Mouse (Mus musculus): ENCODE data around the gene Eif1. TPM values are rescaled to one million over a fixed set of nuclear protein-coding genes. Genes with fewer than 3 reads are reported as not detected.
"Not testable (repeated sequence)": the region's sequence is repeated elsewhere in the genome, so short reads cannot be mapped to it uniquely, and the experiment has no call there.

Eif1 gene
- total and polyA plus RNA-seq, 2 experiments from 2014 or later = 115 to 1,370 TPM

DNA sequence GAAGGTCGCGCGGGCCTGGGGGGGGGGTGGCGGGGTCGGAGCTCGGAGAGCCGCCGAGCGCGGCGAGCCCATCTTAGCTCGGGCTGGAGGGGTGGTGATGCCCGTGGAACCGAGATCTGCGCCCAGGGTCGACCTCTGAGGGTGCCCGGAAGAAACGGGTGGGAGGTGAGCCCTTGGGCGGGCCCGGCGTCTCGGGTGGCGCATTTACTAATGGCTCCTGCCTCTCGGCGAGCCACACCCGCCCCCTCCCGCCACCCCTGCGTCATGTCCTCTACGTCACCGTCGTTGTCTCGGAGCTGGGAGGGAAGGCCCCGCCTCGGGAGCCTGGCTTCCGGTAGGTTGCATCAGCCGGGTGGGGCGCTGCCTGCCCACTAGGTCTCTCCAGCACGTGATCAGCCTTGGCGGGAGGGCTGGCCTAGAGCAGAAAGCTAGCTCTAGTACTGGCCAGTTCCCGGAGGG, 516 bp downstream of the Eif1 start:
- under 1% methylated on average over 29 of the region's 40 CpGs for WGBS
- Histone ChIP-seq H3K27ac (ENCODE audit: low read depth, low read length) (peak overlapping the region; percentile 98), H3K36me3 (ENCODE audit: insufficient read depth) (peaks cover 18% of the 10 kb centered on the region), H3K27me3 (ENCODE audit: insufficient read depth, low read length) (no peaks in the 10 kb centered on the region), H3K4me2 (ENCODE audit: low read depth) (peak overlapping the region; percentile 75), H3K9ac (peak overlapping the region; percentile 95), H3K9me3 (ENCODE audit: low read length) (no peaks in the 10 kb centered on the region), H3K4me1 (ENCODE audit: insufficient read depth) (no peaks in the 10 kb centered on the region), H3K4me3 (ENCODE audit: low read depth, low read length) (peak overlapping the region; percentile 86)
- DNase-seq (peak; percentile 97), ATAC-seq (peak; percentile 91)
- peak; percentile 52 for TF ChIP-seq CTCF (IDR thresholded peaks at IDR 0.05; ENCODE audit: low read depth)

DNA sequence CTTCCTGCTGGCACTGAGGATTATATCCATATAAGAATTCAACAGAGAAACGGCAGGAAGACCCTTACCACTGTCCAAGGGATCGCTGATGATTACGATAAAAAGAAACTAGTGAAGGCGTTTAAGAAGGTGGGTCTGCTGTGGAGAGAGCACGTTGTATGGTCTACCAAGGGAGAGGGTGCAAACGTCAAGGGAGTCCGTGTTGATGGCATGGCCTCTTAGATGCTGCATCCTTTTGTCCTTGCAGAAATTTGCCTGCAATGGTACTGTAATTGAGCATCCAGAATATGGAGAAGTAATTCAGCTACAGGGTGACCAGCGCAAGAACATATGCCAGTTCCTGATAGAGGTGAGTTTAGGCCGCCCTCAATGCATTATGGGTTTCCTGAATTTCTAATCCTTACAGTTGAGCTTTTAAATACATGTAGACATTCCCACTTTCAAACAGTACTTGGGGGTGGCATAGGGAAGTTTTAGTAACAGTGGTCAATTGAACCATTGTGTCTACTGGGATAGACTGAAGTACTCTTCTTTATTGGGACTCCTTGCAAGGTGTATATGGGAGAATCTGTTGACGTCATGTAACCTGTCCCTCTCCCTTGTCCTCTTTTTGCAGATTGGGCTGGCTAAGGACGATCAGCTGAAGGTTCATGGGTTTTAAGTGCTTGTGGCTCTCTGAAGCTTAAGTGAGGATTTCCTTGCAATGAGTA, 1.2 kb downstream of the Eif1 start:
- Histone ChIP-seq H3K4me3 (ENCODE audit: low read depth, low read length) (peak overlapping the region; percentile 86), H3K4me2 (ENCODE audit: low read depth) (peak overlapping the region; percentile 75), H3K36me3 (ENCODE audit: insufficient read depth) (peaks cover 18% of the 10 kb centered on the region), H3K9ac (peak overlapping the region; percentile 95), H3K27ac (ENCODE audit: low read depth, low read length) (peak overlapping the region; percentile 98)
- not testable (repeated sequence) for ATAC-seq; H3K27me3 ChIP-seq (ENCODE audit: insufficient read depth, low read length); DNase-seq; H3K9me3 ChIP-seq (ENCODE audit: low read length); H3K4me1 ChIP-seq (ENCODE audit: insufficient read depth)
- WGBS = 20% methylated on average over 11 of the region's 11 CpGs

DNA sequence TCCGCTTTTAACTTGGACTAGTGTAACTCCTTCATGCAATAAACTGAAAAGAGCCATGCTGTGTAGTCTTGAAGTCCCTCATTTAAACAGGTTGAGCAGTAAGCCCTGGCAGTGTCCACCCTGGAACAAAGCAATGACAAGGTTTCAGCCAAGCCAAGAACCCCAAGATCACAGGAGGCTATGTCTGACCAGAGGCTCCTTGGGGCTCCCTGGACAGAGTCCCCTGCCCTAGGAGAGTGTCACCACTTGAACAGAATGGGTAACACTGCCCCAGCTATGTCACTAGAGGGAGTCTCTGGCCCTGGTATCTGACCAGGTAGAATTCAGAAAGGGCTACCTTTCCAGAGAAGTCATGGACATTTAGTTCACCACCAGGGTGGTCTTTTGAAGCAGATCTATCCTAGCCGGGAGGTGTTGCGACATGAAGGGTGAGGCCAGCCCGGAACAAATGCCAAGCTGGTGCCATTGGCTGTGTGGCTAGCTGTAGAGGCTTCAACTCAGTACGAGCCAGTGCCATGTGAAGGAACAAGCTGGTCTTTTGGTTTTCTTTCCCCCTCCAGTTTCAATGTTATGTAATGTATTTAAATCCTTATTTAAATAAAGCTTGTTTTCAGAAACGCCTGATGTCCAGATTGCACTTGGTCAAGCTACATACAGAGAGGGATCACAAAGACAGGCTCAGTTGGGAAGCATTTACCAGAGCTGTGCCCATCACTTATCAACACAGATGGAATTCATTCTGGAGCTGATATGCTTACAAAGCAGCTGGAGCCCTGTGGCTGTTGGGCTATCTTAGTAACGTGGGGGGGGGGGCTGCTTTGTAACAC, 2.0 kb downstream of the Eif1 start:
- H3K4me2 ChIP-seq (ENCODE audit: low read depth); ATAC-seq: not testable (repeated sequence)
- peaks cover 18% of the 10 kb centered on the region for H3K36me3 ChIP-seq (ENCODE audit: insufficient read depth)

DNA sequence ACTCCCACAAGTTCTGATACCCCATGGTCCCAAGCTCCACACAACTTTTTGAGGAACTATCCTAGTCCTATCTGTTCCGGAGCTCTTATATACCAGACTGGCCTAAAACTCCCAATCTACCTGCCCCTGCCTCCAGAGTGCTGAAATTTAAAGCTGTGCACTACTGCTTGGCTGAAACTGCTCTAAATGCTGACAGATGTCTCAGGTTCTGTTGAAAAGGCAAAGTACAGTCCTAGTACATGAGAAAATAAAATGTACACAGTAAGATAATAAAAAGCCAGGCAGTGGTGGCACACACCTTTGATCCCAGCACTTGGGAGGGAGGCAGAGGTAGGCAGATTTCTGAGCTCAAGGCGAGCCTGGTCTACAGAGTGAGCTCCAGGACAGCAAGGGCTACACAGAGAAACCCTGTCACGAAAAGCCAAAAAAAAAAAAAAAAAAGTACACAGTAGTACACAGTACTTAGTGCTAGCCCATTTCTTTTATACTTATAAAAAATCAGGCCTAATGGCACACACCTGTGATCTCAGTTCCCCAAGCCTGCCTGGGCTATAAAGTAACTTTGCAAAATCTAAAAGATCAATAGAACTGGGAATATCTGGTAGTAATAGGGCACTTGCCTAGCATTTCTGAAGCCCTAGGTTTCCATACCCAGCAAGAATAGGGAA, 3.0 kb downstream of the Eif1 start:
- DNase-seq (no peak), ATAC-seq (no peak)
- H3K4me2 ChIP-seq (ENCODE audit: low read depth) = no peak overlapping the region
- no peak for TF ChIP-seq CTCF (IDR thresholded peaks at IDR 0.05; ENCODE audit: low read depth)
- H3K36me3 ChIP-seq (ENCODE audit: insufficient read depth) = peaks cover 18% of the 10 kb centered on the region
- no peak overlapping the region for H3K9ac ChIP-seq
- H3K9me3 ChIP-seq (ENCODE audit: low read length) = no peaks in the 10 kb centered on the region
- H3K27me3 ChIP-seq (ENCODE audit: insufficient read depth, low read length) = no peaks in the 10 kb centered on the region
- 68% methylated on average over 3 of the region's 3 CpGs for WGBS
- no peaks in the 10 kb centered on the region for H3K4me1 ChIP-seq (ENCODE audit: insufficient read depth)
- no peak overlapping the region for H3K4me3 ChIP-seq (ENCODE audit: low read depth, low read length)
- no peak overlapping the region for H3K27ac ChIP-seq (ENCODE audit: low read depth, low read length)

More for the DNA sequence above, 2.0 kb downstream of the Eif1 start:
- DNase-seq; H3K9me3 ChIP-seq (ENCODE audit: low read length); H3K4me1 ChIP-seq (ENCODE audit: insufficient read depth); H3K9ac ChIP-seq; H3K27me3 ChIP-seq (ENCODE audit: insufficient read depth, low read length); H3K4me3 ChIP-seq (ENCODE audit: low read depth, low read length); H3K27ac ChIP-seq (ENCODE audit: low read depth, low read length): not testable (repeated sequence)
- 75% methylated on average over 7 of the region's 7 CpGs for WGBS

DNA sequence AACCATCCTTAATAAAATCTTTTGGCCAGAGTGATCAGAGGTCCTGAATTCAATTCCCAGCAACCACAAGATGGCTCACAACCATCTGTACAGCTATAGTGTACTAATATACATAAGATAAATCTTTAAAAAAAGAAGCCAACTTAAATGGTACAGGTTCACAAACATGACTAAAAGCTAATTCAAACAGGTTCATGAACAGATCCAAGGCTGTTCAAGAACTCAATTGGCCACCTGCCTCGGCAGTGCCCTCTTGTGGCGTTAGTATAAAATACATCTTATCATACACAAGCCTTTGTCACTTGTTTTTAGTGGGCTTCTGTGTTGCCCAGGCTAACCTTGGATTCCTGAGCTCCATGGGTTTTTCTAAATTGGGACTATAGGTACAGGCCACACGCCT, 3.9 kb downstream of the Eif1 start:
- ATAC-seq (no peak), DNase-seq (peak; percentile 78)
- Histone ChIP-seq H3K4me3 (ENCODE audit: low read depth, low read length) (no peak overlapping the region), H3K4me2 (ENCODE audit: low read depth) (no peak overlapping the region), H3K36me3 (ENCODE audit: insufficient read depth) (peaks cover 18% of the 10 kb centered on the region), H3K4me1 (ENCODE audit: insufficient read depth) (no peaks in the 10 kb centered on the region), H3K27ac (ENCODE audit: low read depth, low read length) (no peak overlapping the region), H3K9me3 (ENCODE audit: low read length) (no peaks in the 10 kb centered on the region), H3K27me3 (ENCODE audit: insufficient read depth, low read length) (no peaks in the 10 kb centered on the region), H3K9ac (no peak overlapping the region)
- WGBS = 23% methylated on average over 3 of the region's 3 CpGs
- peak; percentile 77 for TF ChIP-seq CTCF (IDR thresholded peaks at IDR 0.05; ENCODE audit: low read depth)

DNA sequence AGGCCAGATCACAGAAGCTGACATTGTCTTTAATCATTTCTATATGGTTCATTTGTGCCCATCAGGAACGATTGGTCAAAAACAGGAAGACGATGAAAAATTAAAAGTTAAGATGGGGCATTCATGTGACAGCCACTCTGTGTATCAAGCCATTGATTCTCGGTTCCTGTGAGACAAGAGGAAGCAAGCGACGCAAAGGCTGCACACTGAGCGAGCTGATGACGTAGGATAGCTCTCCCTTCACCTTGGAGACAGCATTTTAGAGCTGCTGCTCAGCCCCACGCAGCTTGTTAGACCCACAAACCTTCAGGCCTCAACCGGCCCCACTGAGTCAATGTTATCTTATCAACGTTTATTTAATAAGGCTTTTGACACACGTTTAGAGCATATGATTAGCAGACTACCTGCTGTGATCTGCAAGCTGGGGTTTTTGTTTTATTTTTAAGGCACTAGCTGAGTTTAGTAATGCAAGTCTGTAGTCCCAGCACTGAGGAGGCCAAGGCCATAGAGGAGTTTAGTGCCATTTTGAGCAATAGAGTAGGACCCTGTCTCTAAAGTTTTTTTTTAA, 5.5 kb downstream of the Eif1 start:
- DNase-seq (no peak), ATAC-seq (no peak)
- Histone ChIP-seq H3K9me3 (ENCODE audit: low read length) (no peaks in the 10 kb centered on the region), H3K4me3 (ENCODE audit: low read depth, low read length) (no peak overlapping the region), H3K36me3 (ENCODE audit: insufficient read depth) (peaks cover 18% of the 10 kb centered on the region), H3K4me1 (ENCODE audit: insufficient read depth) (no peaks in the 10 kb centered on the region), H3K9ac (no peak overlapping the region), H3K27ac (ENCODE audit: low read depth, low read length) (no peak overlapping the region), H3K4me2 (ENCODE audit: low read depth) (no peak overlapping the region), H3K27me3 (ENCODE audit: insufficient read depth, low read length) (no peaks in the 10 kb centered on the region)
- 72% methylated on average over 11 of the region's 11 CpGs for WGBS
- TF ChIP-seq CTCF (IDR thresholded peaks at IDR 0.05; ENCODE audit: low read depth) = no peak

All from forebrain, postnatal 0 days (tissue).